Mouse (Mus musculus) ES-E14 (cell line): ENCODE results near the gene Cblb. TPM values are rescaled to one million over a fixed set of nuclear protein-coding genes. Genes with fewer than 3 reads are reported as not detected.

Experiments
- DNase-seq: peaks from one replicate; pipeline ENCODE4 v3.0.0-alpha.2; 2013; ENCODE audit warnings: low read depth, low spot score
- H3K27ac ChIP-seq: 2 replicates; pipeline ENCODE4 v1.5.1; 2012; ENCODE audit warnings: low read depth, mild to moderate bottlenecking, low read length, moderate library complexity, mixed read lengths; ENCODE audit not compliant: poor library complexity, insufficient read depth, severe bottlenecking
- H3K36me3 ChIP-seq: 2 replicates; pipeline ENCODE4 v1.6.1; 2012; ENCODE audit warnings: mild to moderate bottlenecking, low read length, moderate library complexity, mixed read lengths; ENCODE audit not compliant: control insufficient read depth, poor library complexity, insufficient read depth, severe bottlenecking
- H3K4me1 ChIP-seq, 2 experiments: fragments of 150-350 bp in 1 of 2; sonication (generic) in 1 of 2; 2 replicates each; pipeline ENCODE4 v1.6.1; 2012; ENCODE audit warnings: low read length in 2 of 2, mild to moderate bottlenecking in 1 of 2, mixed read lengths in 1 of 2; ENCODE audit not compliant: control insufficient read depth in 2 of 2, insufficient read depth in 2 of 2, poor library complexity in 1 of 2
- H3K4me3 ChIP-seq, 2 experiments: fragments of 150-350 bp in 1 of 2; sonication (generic) in 1 of 2; 2 replicates each; pipeline ENCODE4 v1.5.1; 2012; ENCODE audit warnings: low read length in 2 of 2, low read depth in 1 of 2, mild to moderate bottlenecking in 1 of 2, mixed read lengths in 1 of 2; ENCODE audit not compliant: insufficient read depth in 1 of 2, poor library complexity in 1 of 2, severe bottlenecking in 1 of 2
- H3K9ac ChIP-seq: 2 replicates; pipeline ENCODE4 v1.6.1; 2012; ENCODE audit warnings: low read depth, mild to moderate bottlenecking, low read length, mixed read lengths; ENCODE audit not compliant: poor library complexity, insufficient read depth, severe bottlenecking
- H3K9me3 ChIP-seq: fragments of 150-350 bp; sonication (generic); 2 replicates; pipeline ENCODE4 v1.6.1; 2012; ENCODE audit warnings: low read depth, mild to moderate bottlenecking, low read length; ENCODE audit not compliant: control insufficient read depth, insufficient read depth
- CHD2 ChIP-seq: IDR thresholded peaks from 2 replicates; pipeline ENCODE4 v1.6.1; 2014; ENCODE audit warnings: mild to moderate bottlenecking, low read depth, low read length, inconsistent platforms
- HCFC1 ChIP-seq: IDR thresholded peaks from 2 replicates; pipeline ENCODE4 v1.6.1; 2012; ENCODE audit warnings: low read length, inconsistent platforms, borderline replicate concordance; ENCODE audit not compliant: insufficient read depth
- MAFK ChIP-seq: IDR thresholded peaks from 2 replicates; pipeline ENCODE4 v1.6.1; 2014; ENCODE audit warnings: mild to moderate bottlenecking, low read depth, low read length, inconsistent platforms; ENCODE audit not compliant: insufficient read depth
- ZC3H11A ChIP-seq: IDR thresholded peaks from 2 replicates; pipeline ENCODE4 v1.6.1; 2012; ENCODE audit warnings: low read depth, mild to moderate bottlenecking, inconsistent platforms, low read length, borderline replicate concordance
- ZNF384 ChIP-seq: IDR thresholded peaks from 2 replicates; pipeline ENCODE4 v1.6.1; 2012; ENCODE audit warnings: low read depth, low read length, inconsistent platforms
- in situ Hi-C, 2 experiments: fragments of 600-800 bp; cut with MboI; formaldehyde crosslinking; loops; one replicate each; pipeline ENCODE4 v1.15.1; 2025; ENCODE audit warnings: low sequenced_read_pairs in 2 of 2, inconsistent platforms in 1 of 2; ENCODE audit not compliant: unreplicated experiment in 2 of 2
- total RNA-seq: library from RNA; depleted of rRNA; stranded (reverse); fragments of 300-350 nt; gene quantifications from 2 replicates; pipeline ENCODE4 v1.2.3, GENCODE M21; 2012

Gene Cblb
- total RNA-seq, 1 experiment: 5.1 TPM

- in situ Hi-C loops: no loop called here
- no peaks in the 10 kb centered on the region for H3K9me3 ChIP-seq
- peaks cover 2 to 4% of the 10 kb centered on the region in 2 experiments; a peak in 1 of 4 replicates for H3K4me1 ChIP-seq
Measured at GRCm38 (mm10) chr16:52033381-52034315, 2.6 kb downstream of the Cblb start.

GRCm38 (mm10) chr16:52034356-52034755 is 3.3 kb downstream of the Cblb start:
- Histone ChIP-seq H3K27ac (no peak overlapping the region), H3K36me3 (no peaks in the 10 kb centered on the region; the same call in 1 of the 2 replicates), H3K9me3 (no peaks in the 10 kb centered on the region), H3K4me3 (no peak overlapping the region), H3K4me1 (peaks cover 2 to 4% of the 10 kb centered on the region in 2 experiments; a peak in 1 of 4 replicates), H3K9ac (no peak overlapping the region)
- TF ChIP-seq CHD2 (no peak), ZNF384 (no peak), MAFK (no peak), HCFC1 (no peak), ZC3H11A (no peak)
- no peak for DNase-seq
- in situ Hi-C loops: no loop called here

More at GRCm38 (mm10) chr16:52033381-52034315, 2.6 kb downstream of the Cblb start:
- H3K4me3 ChIP-seq: no peak overlapping the region
- DNase-seq: no peak
- H3K27ac ChIP-seq: no peak overlapping the region
- TF ChIP-seq MAFK (no peak), ZNF384 (no peak), ZC3H11A (no peak), CHD2 (no peak), HCFC1 (no peak)
- no peaks in the 10 kb centered on the region; the same call in 1 of the 2 replicates for H3K36me3 ChIP-seq
- H3K9ac ChIP-seq: no peak overlapping the region

GRCm38 (mm10) chr16:52036295-52036694 is 5.3 kb downstream of the Cblb start:
- Histone ChIP-seq H3K36me3 (no peaks in the 10 kb centered on the region; the same call in 1 of the 2 replicates), H3K4me1 (peaks cover 0 to 2% of the 10 kb centered on the region in 2 experiments; a peak in 1 of 4 replicates), H3K9me3 (no peaks in the 10 kb centered on the region), H3K27ac (no peak overlapping the region), H3K9ac (no peak overlapping the region), H3K4me3 (no peak overlapping the region)
- no peak for DNase-seq
- TF ChIP-seq HCFC1 (no peak), ZC3H11A (no peak), MAFK (no peak), ZNF384 (no peak), CHD2 (no peak)
- in situ Hi-C loops: no loop called here

- Histone ChIP-seq H3K9ac (no peak overlapping the region), H3K27ac (no peak overlapping the region), H3K4me3 (no peak overlapping the region), H3K9me3 (no peaks in the 10 kb centered on the region), H3K36me3 (no peaks in the 10 kb centered on the region; the same call in 1 of the 2 replicates), H3K4me1 (no peaks in the 10 kb centered on the region)
- no peak for TF ChIP-seq ZC3H11A
- TF ChIP-seq CHD2: no peak
- TF ChIP-seq HCFC1: no peak
- TF ChIP-seq MAFK: no peak
- no peak for TF ChIP-seq ZNF384
- DNase-seq: no peak
- in situ Hi-C loops: no loop called here
Measured at GRCm38 (mm10) chr16:52038283-52038682, 7.3 kb downstream of the Cblb start.

- no peaks in the 10 kb centered on the region; the same call in 1 of the 2 replicates for H3K36me3 ChIP-seq
Measured at GRCm38 (mm10) chr16:52038821-52039220, 7.8 kb downstream of the Cblb start.

More at GRCm38 (mm10) chr16:52038821-52039220, 7.8 kb downstream of the Cblb start:
- H3K27ac ChIP-seq: no peak overlapping the region
- H3K4me3 ChIP-seq: no peak overlapping the region
- no peak overlapping the region for H3K9ac ChIP-seq
- in situ Hi-C loops: no loop called here
- TF ChIP-seq MAFK (no peak), ZC3H11A (no peak), CHD2 (no peak), HCFC1 (no peak), ZNF384 (no peak)
- no peaks in the 10 kb centered on the region for H3K9me3 ChIP-seq
- H3K4me1 ChIP-seq: no peaks in the 10 kb centered on the region
- no peak for DNase-seq
